Mouse (Mus musculus) G1E (cell line): Measurements from ENCODE around the gene Paox.

Experiments
- CTCF ChIP-seq: IDR thresholded peaks from 2 replicates; pipeline ENCODE4 v1.5.1; 2012; ENCODE audit warnings: low read depth, low read length, inconsistent platforms, mixed read lengths
- GATA1 ChIP-seq: IDR thresholded peaks from 2 replicates; pipeline ENCODE4 v1.6.1; 2012; ENCODE audit warnings: borderline replicate concordance, low read length, inconsistent platforms, mixed read lengths
- GATA2 ChIP-seq: IDR thresholded peaks from 2 replicates; pipeline ENCODE4 v1.6.1; 2012; ENCODE audit warnings: low read depth, low read length, inconsistent platforms, borderline replicate concordance
- POLR2AphosphoS5 ChIP-seq: IDR thresholded peaks from 2 replicates; pipeline ENCODE4 v1.6.1; 2012; ENCODE audit warnings: low read depth, low read length, inconsistent platforms; ENCODE audit not compliant: insufficient replicate concordance
- TAL1 ChIP-seq: conservative IDR thresholded peaks from 2 replicates; pipeline ENCODE4 v1.6.1; 2012; ENCODE audit warnings: low read depth, low read length, inconsistent platforms, mixed read lengths

DNA sequence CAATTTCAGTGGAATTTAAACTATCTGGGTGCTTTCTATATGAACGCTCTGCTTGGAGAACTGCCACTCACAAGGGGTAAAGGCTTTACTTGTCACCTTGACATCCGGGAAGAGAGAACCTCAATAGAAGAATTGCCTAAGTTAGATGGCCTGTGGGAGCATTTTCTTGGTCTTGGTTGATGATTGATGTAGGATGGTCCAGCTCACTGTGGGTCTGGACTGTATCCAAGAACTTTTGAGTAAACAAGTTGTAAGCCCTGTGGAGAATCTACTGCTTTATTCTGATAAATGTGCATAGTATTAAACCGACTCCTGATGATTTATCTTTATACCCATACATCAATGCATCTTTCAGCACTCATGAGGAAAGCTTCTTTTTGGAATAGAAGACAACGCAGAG lies 53.8 kb downstream of the Paox start:
- TF ChIP-seq TAL1 (no peak), CTCF (no peak), GATA1 (no peak), GATA2 (no peak), POLR2AphosphoS5 (no peak)
